Mouse (Mus musculus) spleen, adult 2 months (tissue): ENCODE results near the gene Dhx38.

ENCODE experiments used
- CTCF ChIP-seq: fragments of 200-500 bp; IDR thresholded peaks from 2 replicates; pipeline ENCODE4 v1.5.1; 2011; ENCODE audit warnings: mild to moderate bottlenecking, inconsistent platforms; ENCODE audit not compliant: insufficient read depth, insufficient read length, insufficient replicate concordance; ENCODE audit errors: extremely low read depth
- POLR2A ChIP-seq: fragments of 200-500 bp; IDR thresholded peaks from 2 replicates; pipeline ENCODE4 v1.6.1; 2011; ENCODE audit warnings: low read depth, low read length, inconsistent platforms

- TF ChIP-seq CTCF (peak; percentile 60; the same call in 1 of the 2 replicates), POLR2A (no peak)
Observed at GRCm38 (mm10) chr8:109536703-109537102, 29.0 kb downstream of the Dhx38 start.
